Mouse (Mus musculus): Measurements from ENCODE around the gene Mrpl4.
"Not testable (repeated sequence)": the region's sequence is repeated elsewhere in the genome, so short reads cannot be mapped to it uniquely, and the experiment has no call there.

Mrpl4 gene

GRCm38 (mm10) chr9:20986952-20987686 lies 15.4 kb upstream of the Mrpl4 start:
- no peak for DNase-seq (ENCODE audit: low read depth, low spot score)

- DNase-seq (ENCODE audit: low read depth, low spot score): no peak
Measured at GRCm38 (mm10) chr9:20987953-20988352, 14.6 kb upstream of the Mrpl4 start.

- no peak for DNase-seq (ENCODE audit: low read depth, low spot score)
Measured at GRCm38 (mm10) chr9:20990861-20991260, 11.7 kb upstream of the Mrpl4 start.

GRCm38 (mm10) chr9:20991587-20991986 lies 11.0 kb upstream of the Mrpl4 start:
- no peak for DNase-seq (ENCODE audit: low read depth, low spot score)

GRCm38 (mm10) chr9:20993165-20993898 lies 9.2 kb upstream of the Mrpl4 start:
- DNase-seq (ENCODE audit: low read depth, low spot score): no peak

GRCm38 (mm10) chr9:20995069-20995468 lies 7.5 kb upstream of the Mrpl4 start:
- DNase-seq (ENCODE audit: low read depth, low spot score): no peak

GRCm38 (mm10) chr9:20997065-20997464 lies 5.5 kb upstream of the Mrpl4 start:
- no peak for DNase-seq (ENCODE audit: low read depth, low spot score)

GRCm38 (mm10) chr9:20998337-20998736 lies 4.2 kb upstream of the Mrpl4 start:
- peak; percentile 41 for DNase-seq (ENCODE audit: low read depth, low spot score)

- DNase-seq (ENCODE audit: low read depth, low spot score): no peak
Measured at GRCm38 (mm10) chr9:21000811-21001210, 1.7 kb upstream of the Mrpl4 start.

GRCm38 (mm10) chr9:21001651-21002200 lies 812 bp upstream of the Mrpl4 start:
- no peak for DNase-seq (ENCODE audit: low read depth, low spot score)

- DNase-seq (ENCODE audit: low read depth, low spot score): no peak
Measured at GRCm38 (mm10) chr9:21002270-21002626, 290 bp upstream of the Mrpl4 start.

- no peak for DNase-seq (ENCODE audit: low read depth, low spot score)
Measured at GRCm38 (mm10) chr9:21007313-21007952, 4.9 kb downstream of the Mrpl4 start.

GRCm38 (mm10) chr9:21008007-21008406 lies 5.5 kb downstream of the Mrpl4 start:
- no peak for DNase-seq (ENCODE audit: low read depth, low spot score)

GRCm38 (mm10) chr9:21010362-21010761 lies 7.8 kb downstream of the Mrpl4 start:
- no peak for DNase-seq (ENCODE audit: low read depth, low spot score)

- not testable (repeated sequence) for DNase-seq (ENCODE audit: low read depth, low spot score)
Measured at GRCm38 (mm10) chr9:21010939-21011541, 8.5 kb downstream of the Mrpl4 start.

GRCm38 (mm10) chr9:21011846-21012312 lies 9.3 kb downstream of the Mrpl4 start:
- DNase-seq (ENCODE audit: low read depth, low spot score): no peak

GRCm38 (mm10) chr9:21012368-21012767 lies 9.8 kb downstream of the Mrpl4 start:
- DNase-seq (ENCODE audit: low read depth, low spot score): no peak

GRCm38 (mm10) chr9:21014691-21015570 lies 12.4 kb downstream of the Mrpl4 start:
- peak; percentile 57 for DNase-seq (ENCODE audit: low read depth, low spot score)

GRCm38 (mm10) chr9:21015571-21016130 lies 13.1 kb downstream of the Mrpl4 start, which contains the start of gene Icam1:
Icam1 (plus strand) TSS chr9:21015985.
- DNase-seq (ENCODE audit: low read depth, low spot score): peak; percentile 81

Measured in CD4-positive helper T cell, adult 2 months (primary cell).